Mouse (Mus musculus): ENCODE data around the gene Ptcra.

Gene Ptcra

DNA sequence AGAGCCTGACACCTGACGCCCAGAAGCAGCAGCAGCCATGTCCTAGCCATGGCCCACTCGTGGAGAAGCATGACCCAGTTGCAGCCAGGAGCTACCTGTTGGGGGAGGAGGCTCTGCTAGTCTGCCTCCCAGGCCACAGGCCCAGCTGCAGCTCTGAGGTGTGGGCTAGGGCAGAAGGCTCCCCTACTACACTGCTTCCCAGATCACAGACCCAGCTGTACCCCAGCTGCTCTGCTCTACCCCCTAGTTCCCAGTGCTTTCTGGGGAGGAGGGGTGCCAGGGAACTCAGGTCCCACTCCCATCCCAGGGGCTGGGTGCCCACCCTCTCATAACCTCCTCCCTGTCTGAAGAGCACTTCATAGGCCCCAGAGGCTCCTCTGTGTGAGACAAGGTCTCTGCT lies at the start of gene Ptcra:
Gene Ptcra (minus strand): TSS at position 169 of the 400 bp plus-strand sequence.
- DNase-seq (ENCODE audit: low read depth, low spot score): no peak

DNA sequence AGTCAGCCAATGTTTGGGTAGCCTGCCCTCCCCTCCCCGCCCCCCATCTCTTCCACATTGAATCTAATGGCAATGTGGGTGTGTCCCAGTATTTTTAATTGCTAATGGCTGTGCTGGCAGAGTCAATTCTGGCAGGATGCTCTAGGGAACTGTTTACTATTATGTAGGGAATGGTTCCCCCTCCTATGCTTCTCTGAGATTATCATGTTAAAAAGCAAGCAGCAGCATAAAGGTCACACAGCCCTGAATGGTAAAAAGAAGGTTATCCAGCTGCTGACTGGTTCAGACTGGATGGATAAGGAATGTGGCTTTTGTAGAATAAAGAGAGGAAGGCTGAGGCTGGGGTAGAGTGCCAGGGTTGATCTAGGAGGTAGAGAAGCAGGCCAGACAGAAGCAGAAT lies 48.9 kb upstream of the Ptcra start:
- DNase-seq (ENCODE audit: low read depth, low spot score): peak; percentile 100

- peak; percentile 78 for DNase-seq (ENCODE audit: low read depth, low spot score)
These were observed 47.2 kb upstream of the Ptcra start for GRCm38 (mm10) chr17:46810672-46811071.

- no peak for DNase-seq (ENCODE audit: low read depth, low spot score)
These were observed 45.8 kb upstream of the Ptcra start for GRCm38 (mm10) chr17:46809131-46809830.

- DNase-seq (ENCODE audit: low read depth, low spot score): peak; percentile 86
These were observed 44.9 kb upstream of the Ptcra start for GRCm38 (mm10) chr17:46808376-46808775.

DNA sequence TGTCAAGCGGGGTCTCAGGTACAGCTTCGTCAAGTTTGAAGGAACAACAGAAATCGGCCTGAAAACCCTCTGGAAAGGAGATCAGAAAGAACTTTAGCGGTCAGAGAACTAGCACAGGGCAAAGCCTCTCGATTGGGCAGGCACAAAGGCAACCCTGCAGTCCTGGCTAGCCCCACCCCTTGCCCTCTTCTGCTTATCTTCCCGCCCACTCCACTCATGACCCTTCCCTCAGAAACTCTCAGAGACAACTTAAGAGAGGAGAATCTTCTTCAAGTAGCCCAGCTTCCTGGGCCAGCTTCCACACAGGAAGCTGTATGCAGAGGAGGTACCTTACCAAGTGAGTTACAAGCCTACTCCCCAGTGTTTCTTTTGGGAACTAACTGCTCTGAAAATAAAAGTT lies 38.2 kb upstream of the Ptcra start:
- DNase-seq (ENCODE audit: low read depth, low spot score): peak; percentile 65

DNA sequence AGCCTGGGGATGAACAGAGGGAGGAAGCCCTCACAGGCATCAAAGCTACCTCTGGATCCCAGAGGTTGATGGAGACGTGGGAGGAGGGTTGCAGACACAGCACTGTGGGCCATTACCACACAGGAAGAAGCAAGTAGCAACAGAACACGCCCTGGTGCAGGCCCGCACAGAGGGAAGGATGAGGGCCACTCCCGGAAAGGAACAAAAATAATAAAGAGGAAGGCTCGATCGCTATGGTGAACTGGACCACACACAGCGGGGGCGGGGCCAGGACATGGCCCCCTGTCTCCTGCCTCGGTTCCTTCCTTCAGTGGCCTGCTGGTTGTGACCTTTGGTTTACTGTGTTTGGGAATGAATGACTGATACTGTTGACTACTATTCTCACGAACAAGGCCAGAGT lies 36.2 kb upstream of the Ptcra start:
- peak; percentile 94 for DNase-seq (ENCODE audit: low read depth, low spot score)

- DNase-seq (ENCODE audit: low read depth, low spot score): peak; percentile 51
These were observed 33.9 kb upstream of the Ptcra start for GRCm38 (mm10) chr17:46797386-46797785.

DNA sequence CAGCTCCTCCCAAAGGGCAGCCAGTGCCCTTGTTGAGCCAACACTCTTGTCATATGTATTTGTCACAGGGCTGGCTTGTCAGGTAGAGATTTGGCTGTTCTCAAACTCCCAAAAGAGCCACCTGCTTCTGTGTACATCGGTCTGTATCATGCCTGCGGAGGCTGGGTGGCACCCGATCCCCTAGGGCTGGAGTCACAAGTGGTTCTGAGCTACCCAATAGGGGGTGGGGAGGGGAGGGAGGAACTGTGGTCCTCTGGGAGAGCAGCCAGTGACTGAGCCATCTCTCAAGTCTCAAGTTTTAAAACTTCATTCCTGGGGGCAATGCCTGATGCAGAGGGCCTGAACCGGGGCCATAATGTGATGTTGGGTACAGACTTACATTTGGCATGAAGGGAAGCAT lies 33.2 kb upstream of the Ptcra start:
- DNase-seq (ENCODE audit: low read depth, low spot score): no peak

DNA sequence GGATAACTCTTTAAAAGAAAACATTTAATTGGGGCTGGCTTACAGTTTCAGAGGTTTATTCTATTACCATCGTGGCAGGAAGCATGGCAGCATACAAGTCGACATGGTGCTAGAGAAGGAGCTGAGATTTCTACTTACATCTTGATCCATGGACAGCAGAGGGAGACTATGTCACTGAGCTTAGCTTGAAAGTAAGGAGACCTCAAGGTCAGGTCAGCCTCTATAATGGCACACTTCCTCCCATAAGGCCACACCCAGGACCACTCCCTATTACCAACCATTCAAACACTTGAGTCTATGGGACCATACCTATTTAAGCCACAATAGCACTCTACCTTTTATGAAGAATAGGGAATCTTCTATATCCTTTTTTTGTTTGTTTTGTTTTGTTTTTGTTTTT lies 29.5 kb upstream of the Ptcra start:
- DNase-seq (ENCODE audit: low read depth, low spot score): peak; percentile 93

GRCm38 (mm10) chr17:46787974-46788373 lies 24.5 kb upstream of the Ptcra start:
- DNase-seq (ENCODE audit: low read depth, low spot score): peak; percentile 69

GRCm38 (mm10) chr17:46786952-46787351 lies 23.4 kb upstream of the Ptcra start:
- no peak for DNase-seq (ENCODE audit: low read depth, low spot score)

- DNase-seq (ENCODE audit: low read depth, low spot score): no peak
These were observed 19.7 kb upstream of the Ptcra start for GRCm38 (mm10) chr17:46783222-46783565.

DNA sequence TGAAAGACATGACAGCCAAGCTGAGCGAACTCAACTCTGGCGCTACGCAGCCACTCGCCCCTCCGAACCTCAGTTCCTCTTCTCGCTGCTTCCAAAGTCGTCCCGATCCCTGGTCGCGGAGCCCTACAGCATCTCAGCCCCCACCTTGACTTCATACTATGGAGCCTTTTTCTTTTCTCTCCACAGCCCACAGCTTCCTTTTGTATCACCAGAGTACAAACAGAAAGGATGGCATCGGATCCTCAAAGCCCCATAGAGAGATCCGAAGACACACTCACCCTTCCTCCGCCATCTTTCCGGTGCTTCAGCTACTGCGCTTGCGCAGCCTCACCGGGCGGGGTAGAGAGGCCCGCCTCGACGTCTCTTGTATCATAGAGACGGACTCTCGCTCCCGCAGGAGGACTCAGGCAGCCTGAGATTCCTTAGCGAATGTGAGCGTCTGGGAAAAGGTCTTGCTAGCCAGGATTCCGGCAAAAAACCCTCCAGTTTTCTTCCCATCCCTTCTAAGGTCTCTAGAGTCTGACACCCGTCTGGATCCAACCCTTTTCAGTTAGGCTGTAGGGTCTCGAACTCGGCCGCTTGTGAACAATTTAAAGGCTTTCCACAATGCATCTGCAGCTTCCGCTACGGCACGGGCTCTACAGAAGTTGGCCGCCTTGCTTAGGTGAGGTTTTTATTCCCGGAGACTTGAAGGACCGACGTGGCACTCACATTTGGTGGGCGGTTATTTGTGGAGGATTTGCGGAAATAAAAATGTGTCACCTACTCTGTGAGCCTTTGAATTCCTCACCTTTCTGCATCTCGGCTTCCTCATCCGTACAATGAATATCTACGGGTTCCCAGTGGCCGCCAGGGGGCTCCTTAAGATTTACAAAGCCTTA lies 19.1 kb upstream of the Ptcra start, which contains the start of gene Rpl7l1:
Gene Rpl7l1 (minus strand): TSS at position 332 of the 881 bp plus-strand sequence.
- DNase-seq (ENCODE audit: low read depth, low spot score): peak; percentile 97

- DNase-seq (ENCODE audit: low read depth, low spot score): no peak
These were observed 18.4 kb upstream of the Ptcra start for GRCm38 (mm10) chr17:46781876-46782275.

- DNase-seq (ENCODE audit: low read depth, low spot score): no peak
These were observed 12.6 kb upstream of the Ptcra start for GRCm38 (mm10) chr17:46776087-46776486.

DNA sequence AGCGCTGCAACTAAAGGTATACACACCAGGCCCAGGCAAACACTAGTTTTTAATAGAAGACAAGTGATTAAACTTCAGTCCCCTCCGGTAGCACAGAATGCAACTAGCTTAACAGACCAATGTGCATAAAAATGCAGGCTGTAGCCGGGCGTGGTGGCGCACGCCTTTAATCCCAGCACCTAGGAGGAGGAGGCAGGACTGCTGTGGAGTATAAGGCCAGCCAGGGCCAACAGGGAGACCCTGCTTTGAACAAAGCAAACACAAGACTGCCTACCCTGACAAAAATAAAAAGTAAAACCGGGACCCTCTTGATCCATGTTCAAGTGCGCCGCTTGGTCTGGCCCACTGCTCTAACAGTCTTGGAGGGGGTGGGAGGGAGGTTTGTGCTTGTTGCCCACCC lies 11.6 kb upstream of the Ptcra start:
- no peak for DNase-seq (ENCODE audit: low read depth, low spot score)

- DNase-seq (ENCODE audit: low read depth, low spot score): no peak
These were observed 10.6 kb upstream of the Ptcra start for GRCm38 (mm10) chr17:46774131-46774472.

DNA sequence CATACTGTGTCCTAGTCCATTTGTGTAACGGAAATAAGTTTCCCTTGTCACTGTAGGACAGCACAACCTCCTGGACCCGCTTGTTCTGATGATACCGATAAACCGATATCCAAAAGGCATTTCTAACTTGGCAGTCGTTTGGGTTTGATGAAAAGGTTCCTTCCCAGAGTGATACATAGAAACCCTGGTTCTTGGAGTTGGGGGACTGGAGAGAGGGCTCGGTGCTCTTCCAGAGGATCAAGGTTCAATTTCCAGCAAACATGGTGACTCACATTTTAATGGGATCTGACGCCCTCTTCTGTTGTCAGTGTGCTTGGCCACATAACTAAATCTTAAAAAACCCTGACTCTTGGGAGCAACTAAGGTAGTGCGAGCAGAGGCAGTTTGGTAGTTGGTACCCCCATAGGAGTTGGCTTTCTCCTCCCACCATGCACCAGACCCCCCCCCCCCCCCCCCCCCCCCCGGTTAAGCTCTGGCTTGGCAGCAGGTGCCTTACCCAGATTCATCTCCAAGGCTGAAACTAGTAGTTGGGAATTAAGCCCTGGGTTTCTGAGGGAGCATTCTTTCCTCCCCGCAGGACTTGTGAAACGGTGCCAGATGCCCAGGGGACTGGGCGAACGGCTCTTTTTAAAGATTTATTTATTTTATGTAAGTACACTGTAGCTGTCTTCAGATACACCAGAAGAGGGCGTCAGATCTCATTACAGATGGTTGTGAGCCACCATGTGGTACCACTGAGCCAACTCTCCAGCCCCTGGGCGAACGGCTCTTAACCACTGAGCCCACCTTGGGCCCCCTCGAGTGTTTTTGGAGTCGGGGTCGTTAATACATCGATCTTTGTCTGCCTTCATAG lies 10.0 kb upstream of the Ptcra start:
- DNase-seq (ENCODE audit: low read depth, low spot score): peak; percentile 61

GRCm38 (mm10) chr17:46772404-46773277 lies 9.1 kb upstream of the Ptcra start, which contains the start of gene 2310039H08Rik:
Gene 2310039H08Rik (plus strand): TSS chr17:46772635.
- DNase-seq (ENCODE audit: low read depth, low spot score): peak; percentile 96

- no peak for DNase-seq (ENCODE audit: low read depth, low spot score)
These were observed 8.5 kb upstream of the Ptcra start for GRCm38 (mm10) chr17:46772038-46772403.

All from R1 (cell line).